Mouse (Mus musculus) adrenal gland, adult 18-20 months (tissue): ENCODE measurements around the gene Sirt6. TPM values are rescaled to one million over a fixed set of nuclear protein-coding genes. Genes with fewer than 3 reads are reported as not detected.

ENCODE experiments used
- DNase-seq, 2 experiments: peaks; one replicate each; pipeline ENCODE4 v3.0.0; 2021 to 2022; ENCODE audit warnings: low spot score in 2 of 2
- long read RNA-seq, 2 experiments: library from polyadenylated mRNA; stranded (forward); transcript quantifications; one replicate each; pipeline ENCODE4 v2.0.0; 2021
- total RNA-seq, 2 experiments: library from RNA; stranded (reverse); gene quantifications; 1 replicate in 1 of 2; 2 replicates in 1 of 2; pipeline ENCODE4 v1.2.3; 2021

Sirt6 gene
- 10 to 100 TPM; 18.2 to 21.5 TPM for total RNA-seq
- long read RNA-seq, experiment 1, transcript Sirt6-201 (8 exons, 1,891 nt) = major isoform, 5 of 8 reads
- long read RNA-seq, experiment 1, partial matches to known transcripts = 1 of 8 reads
- long read RNA-seq, experiment 1, other reads (novel, unspliced or antisense) = 2 of 8 reads
- long read RNA-seq, experiment 2, transcript Sirt6-201 (8 exons, 1,891 nt) = major isoform, 6 of 16 reads
- long read RNA-seq, experiment 2, partial matches to known transcripts = 5 of 16 reads
- long read RNA-seq, experiment 2, other reads (novel, unspliced or antisense) = 5 of 16 reads

- peak; percentile 84 to 87 for DNase-seq
Measured at GRCm38 (mm10) chr10:81626994-81627835, at the start of gene Sirt6. Sirt6 (minus strand) TSS chr10:81627797.

GRCm38 (mm10) chr10:81656174-81656573 lies 28.6 kb upstream of the Sirt6 start:
- DNase-seq = no peak

- peak in 1 of 2 experiments; percentile 1 for DNase-seq
Measured at GRCm38 (mm10) chr10:81655178-81655577, 27.6 kb upstream of the Sirt6 start.

- DNase-seq = peak; percentile 78
Measured at GRCm38 (mm10) chr10:81648803-81649775, 21.5 kb upstream of the Sirt6 start, which contains the start of gene Gm10778. Gm10778 (plus strand) TSS chr10:81649059.

GRCm38 (mm10) chr10:81646015-81646555 lies 18.5 kb upstream of the Sirt6 start:
- DNase-seq = peak in 1 of 2 experiments; percentile 23

- no peak for DNase-seq
Measured at GRCm38 (mm10) chr10:81645391-81645790, 17.8 kb upstream of the Sirt6 start.

- DNase-seq = peak in 1 of 2 experiments; percentile 18
Measured at GRCm38 (mm10) chr10:81644716-81645115, 17.1 kb upstream of the Sirt6 start.

GRCm38 (mm10) chr10:81644162-81644561 lies 16.6 kb upstream of the Sirt6 start:
- DNase-seq = no peak

- peak; percentile 93 for DNase-seq
Measured at GRCm38 (mm10) chr10:81643449-81644055, 16.0 kb upstream of the Sirt6 start.

- no peak for DNase-seq
Measured at GRCm38 (mm10) chr10:81642648-81643448, 15.3 kb upstream of the Sirt6 start.

GRCm38 (mm10) chr10:81641978-81642647 lies 14.5 kb upstream of the Sirt6 start:
- peak in 1 of 2 experiments; percentile 19 for DNase-seq

GRCm38 (mm10) chr10:81641566-81641965 lies 14.0 kb upstream of the Sirt6 start:
- DNase-seq = no peak

- DNase-seq = peak in 1 of 2 experiments; percentile 16
Measured at GRCm38 (mm10) chr10:81640825-81641224, 13.2 kb upstream of the Sirt6 start.

GRCm38 (mm10) chr10:81638101-81638500 lies 10.5 kb upstream of the Sirt6 start:
- DNase-seq = no peak

- no peak for DNase-seq
Measured at GRCm38 (mm10) chr10:81636338-81636737, 8.7 kb upstream of the Sirt6 start.

GRCm38 (mm10) chr10:81633253-81634099 lies 5.9 kb upstream of the Sirt6 start:
- peak; percentile 74 to 81 for DNase-seq

GRCm38 (mm10) chr10:81628390-81628789 lies 793 bp upstream of the Sirt6 start, which contains the start of gene Ankrd24:
Ankrd24 (plus strand) TSS chr10:81628540.
- no peak for DNase-seq

- DNase-seq = peak in 1 of 2 experiments; percentile 26
Measured at GRCm38 (mm10) chr10:81627836-81628220, 231 bp upstream of the Sirt6 start.
